Mouse (Mus musculus): Measurements from ENCODE around the gene Slc5a4a.

- TF ChIP-seq CTCF (IDR thresholded peaks at IDR 0.05; ENCODE audit: low read depth) (no peak), EP300 (optimal IDR thresholded peaks at IDR 0.05) (no peak)
Measured at GRCm38 (mm10) chr10:76207262-76207796, 60.1 kb downstream of the Slc5a4a start.
